Mouse (Mus musculus) heart, postnatal 36 days (tissue): ENCODE results near the gene Proser3. TPM values are rescaled to one million over a fixed set of nuclear protein-coding genes. Genes with fewer than 3 reads are reported as not detected.
"Not testable (repeated sequence)": the region's sequence is repeated elsewhere in the genome, so short reads cannot be mapped to it uniquely, and the experiment has no call there.

Experiments used
- DNase-seq, 2 experiments: peaks; one replicate each; pipeline ENCODE4 v3.0.0; 2021 to 2022
- intact Hi-C: fragments of 180-260 bp; cut with DNase I; formaldehyde crosslinking; loops from one replicate; pipeline ENCODE4 v1.15.1; 2025
- microRNA-seq, 2 experiments: library from miRNA; unstranded; fragments of <30 nt; microRNA quantifications; one replicate each; pipeline ENCODE4 v1.2.0; 2021; ENCODE audit warnings: borderline number of aligned reads in 2 of 2
- total RNA-seq, 2 experiments: library from RNA; stranded (reverse); gene quantifications; 2 replicates each; pipeline ENCODE4 v1.2.3; 2021

Proser3 gene
- total RNA-seq, 2 experiments from 2014 or later = 3.3 to 5.4 TPM

GRCm38 (mm10) chr7:30508061-30508460 is 44.0 kb downstream of the Proser3 start:
- intact Hi-C loops = no loop called here
- no peak for DNase-seq

GRCm38 (mm10) chr7:30501159-30501558 is 50.9 kb downstream of the Proser3 start:
- DNase-seq, intact Hi-C loops: not testable (repeated sequence)

- DNase-seq, intact Hi-C loops: not testable (repeated sequence)
Measured at GRCm38 (mm10) chr7:30495506-30496042, 56.5 kb downstream of the Proser3 start.

- intact Hi-C loops = loop anchor here (2.0 kb wide), 3 partner anchors 53 to 121 kb away; no protein-coding TSS in a partner anchor
Measured at GRCm38 (mm10) chr7:30493401-30493931, 58.6 kb downstream of the Proser3 start, which contains the start of gene Prodh2. Gene Prodh2 (plus strand): TSS chr7:30493622.

GRCm38 (mm10) chr7:30492765-30493164 is 59.3 kb downstream of the Proser3 start:
- DNase-seq = peak; percentile 70 to 86
- intact Hi-C loops = loop anchor here (2.0 kb wide), 3 partner anchors 52 to 120 kb away; no protein-coding TSS in a partner anchor

More at GRCm38 (mm10) chr7:30493401-30493931, 58.6 kb downstream of the Proser3 start, which contains the start of gene Prodh2:
- no peak for DNase-seq

- intact Hi-C loops = no loop called here
- no peak for DNase-seq
Measured at GRCm38 (mm10) chr7:30490957-30491307, 61.2 kb downstream of the Proser3 start.

GRCm38 (mm10) chr7:30490251-30490956 is 61.7 kb downstream of the Proser3 start:
- intact Hi-C loops = no loop called here
- DNase-seq = peak in 1 of 2 experiments; percentile 19

Small RNA genes within 50 kb of the gene (microRNA-seq; reads per million reads assigned to microRNA genes)
- gene Gm38670 = 3.4 to 4.3 reads per million in 2 experiments
- gene Mir3569 = 0 to 1.3 reads per million in 2 experiments

Other genes starting within 250 kb of the Proser3 start
- gene Alkbh6, start 243.6 kb downstream of the Proser3 start, total RNA-seq = 10 to 100 TPM; 22.0 to 23.0 TPM
- gene Syne4, start 237.5 kb downstream of the Proser3 start, total RNA-seq = 1 to 10 TPM in 1 of 2 experiments, under 1 TPM in 1; 0.81 to 1.3 TPM
- gene E130208F15Rik, start 230.6 kb downstream of the Proser3 start, total RNA-seq = under 1 TPM; 0.65 to 0.78 TPM
- gene Sdhaf1, start 228.4 kb downstream of the Proser3 start, total RNA-seq = 10 to 100 TPM; 12.0 to 12.5 TPM
- gene Lrfn3, start 189.5 kb downstream of the Proser3 start, total RNA-seq = 1 to 10 TPM; 1.3 to 1.4 TPM
- 10 to 100 TPM; 22.1 to 22.4 TPM for gene Tyrobp, start 138.5 kb downstream of the Proser3 start, total RNA-seq
- gene Hcst, start 132.4 kb downstream of the Proser3 start, total RNA-seq = not detected
- under 1 TPM; 0.27 to 0.28 TPM for gene Nfkbid, start 130.6 kb downstream of the Proser3 start, total RNA-seq
- gene Aplp1, start 106.8 kb downstream of the Proser3 start, total RNA-seq = 1 to 10 TPM; 2.7 to 3.1 TPM
- gene Kirrel2, start 94.6 kb downstream of the Proser3 start, total RNA-seq = not detected
- gene Nphs1, start 94.0 kb downstream of the Proser3 start, total RNA-seq = not detected
- gene Prodh2, start 58.7 kb downstream of the Proser3 start, total RNA-seq = not detected
- gene Arhgap33, start 17.2 kb downstream of the Proser3 start, total RNA-seq = under 1 TPM; 0.56 to 0.89 TPM
- gene Hspb6, start 121 bp downstream of the Proser3 start, total RNA-seq = 100 to 1,000 TPM; 749 to 757 TPM
- gene Lin37, start 7.5 kb upstream of the Proser3 start, total RNA-seq = 10 to 100 TPM; 13.4 to 16.0 TPM
- 10 to 100 TPM; 62.9 to 63.4 TPM for gene U2af1l4, start 11.0 kb upstream of the Proser3 start, total RNA-seq
- 1 to 10 TPM; 1.4 to 1.6 TPM for gene Gm49396, start 11.0 kb upstream of the Proser3 start, total RNA-seq
- gene Psenen, start 11.3 kb upstream of the Proser3 start, total RNA-seq = 10 to 100 TPM; 75.8 to 81.6 TPM
- 1 to 10 TPM in 1 of 2 experiments, under 1 TPM in 1; 0.67 to 1.2 TPM for gene Igflr1, start 13.1 kb upstream of the Proser3 start, total RNA-seq
- gene Kmt2b, start 36.4 kb upstream of the Proser3 start, total RNA-seq = 10 to 100 TPM; 18.5 to 20.5 TPM
- not detected for gene Zbtb32, start 46.6 kb upstream of the Proser3 start, total RNA-seq
- under 1 TPM; 0.19 to 0.56 TPM for gene Upk1a, start 60.5 kb upstream of the Proser3 start, total RNA-seq
- gene Cox6b1, start 73.9 kb upstream of the Proser3 start, total RNA-seq = 1,000 to 10,000 TPM; 4,758 to 4,785 TPM
- gene Etv2, start 83.6 kb upstream of the Proser3 start, total RNA-seq = not detected
- gene Rbm42, start 98.0 kb upstream of the Proser3 start, total RNA-seq = 10 to 100 TPM; 51.9 to 54.5 TPM
- 1 to 10 TPM; 6.0 to 6.4 TPM for gene Haus5, start 112.7 kb upstream of the Proser3 start, total RNA-seq
- under 1 TPM in 1 of 2 experiments, not detected in 1; 0.49 TPM for gene Pmis2, start 119.3 kb upstream of the Proser3 start, total RNA-seq
- gene 2200002J24Rik, start 146.6 kb upstream of the Proser3 start, total RNA-seq = not detected
- gene Atp4a, start 159.9 kb upstream of the Proser3 start, total RNA-seq = under 1 TPM in 1 of 2 experiments, not detected in 1; 0.14 TPM
- gene Tmem147, start 177.2 kb upstream of the Proser3 start, total RNA-seq = 100 to 1,000 TPM; 236 to 272 TPM
- not detected for gene Gapdhs, start 191.4 kb upstream of the Proser3 start, total RNA-seq
- 1 to 10 TPM; 1.7 to 2.9 TPM for gene Sbsn, start 199.2 kb upstream of the Proser3 start, total RNA-seq
- 1 to 10 TPM in 1 of 2 experiments, under 1 TPM in 1; 0.73 to 3.4 TPM for gene Dmkn, start 211.5 kb upstream of the Proser3 start, total RNA-seq
- gene Krtdap, start 235.6 kb upstream of the Proser3 start, total RNA-seq = not detected